Mouse (Mus musculus): ENCODE measurements around the gene Fsip1. TPM values are rescaled to one million over a fixed set of nuclear protein-coding genes. Genes with fewer than 3 reads are reported as not detected.

The Fsip1 gene
- polyA plus RNA-seq, 1 experiment from 2014 or later, result 1.0 TPM

DNA sequence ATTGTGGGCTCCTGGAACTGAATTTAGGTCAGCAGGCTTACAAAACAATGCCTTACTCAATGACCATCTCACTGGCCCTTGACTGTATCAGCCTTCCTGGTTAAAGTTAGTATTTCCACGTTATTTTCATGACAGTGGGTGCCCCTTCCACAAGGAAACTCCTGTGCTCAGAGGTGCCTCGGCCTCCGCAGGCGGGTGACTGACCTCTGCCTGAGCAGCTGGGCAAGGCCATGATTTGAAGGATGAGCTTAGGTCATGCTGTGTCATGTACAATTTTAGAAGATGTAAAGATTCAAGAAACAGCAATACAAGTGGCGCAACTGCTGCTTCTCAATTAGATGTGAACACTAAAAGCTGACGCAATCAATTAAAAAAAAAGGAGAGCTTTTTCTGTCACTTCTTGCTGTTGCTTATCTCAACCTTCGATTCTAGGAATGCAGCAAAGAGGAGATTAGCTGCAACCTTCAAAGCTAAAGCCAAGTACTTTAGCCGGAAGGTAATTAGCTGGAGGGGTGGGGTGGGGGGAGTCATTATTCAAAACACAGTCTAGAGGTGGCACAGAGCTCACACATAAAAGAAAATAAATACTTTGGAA, 50.7 kb downstream of the Fsip1 start:
- no peaks in the 10 kb centered on the region for H3K36me3 ChIP-seq (ENCODE audit: control insufficient read depth, insufficient read depth, low read length)
- DNase-seq (ENCODE audit: low spot score) (peak; percentile 29), ATAC-seq (ENCODE audit: low read depth) (no peak)
- no peaks in the 10 kb centered on the region for H3K27me3 ChIP-seq (replicated peaks; ENCODE audit: control insufficient read depth, insufficient read depth, low read length)
- H3K27ac ChIP-seq (replicated peaks; ENCODE audit: low read depth, low read length), result no peak overlapping the region
- H3K9ac ChIP-seq (ENCODE audit: low read depth, low read length), result no peak overlapping the region
- H3K9me3 ChIP-seq (ENCODE audit: control insufficient read depth, low read length), result no peaks in the 10 kb centered on the region
- no peak overlapping the region for H3K4me3 ChIP-seq (ENCODE audit: low read depth, low read length)
- peaks cover 13% of the 10 kb centered on the region for H3K4me1 ChIP-seq (ENCODE audit: control insufficient read depth, insufficient read depth, low read length)
- H3K4me2 ChIP-seq (ENCODE audit: low read depth, low read length), result no peak overlapping the region
- whole genome bisulfite sequencing, result 38% methylated on average over 8 of the region's 8 CpGs

DNA sequence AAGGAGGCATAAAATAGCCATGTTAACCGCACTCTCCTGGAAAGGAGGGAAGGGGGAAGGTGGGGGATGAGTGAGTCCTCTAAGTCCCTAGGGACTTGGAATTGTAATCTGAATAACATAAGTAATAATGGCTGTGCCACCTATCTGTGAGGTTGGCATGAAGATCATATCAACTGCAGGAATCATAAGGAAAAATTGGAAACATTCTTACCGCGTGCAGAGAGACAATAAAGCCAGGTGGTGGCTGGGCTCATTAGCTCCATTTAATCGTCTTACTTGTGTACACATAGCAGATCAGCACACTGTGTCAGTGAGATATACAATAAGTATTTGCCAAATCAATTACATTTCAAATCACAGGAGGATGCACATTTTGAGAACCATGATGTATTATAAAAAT, 52.1 kb downstream of the Fsip1 start:
- DNase-seq (ENCODE audit: low spot score), result no peak
- Histone ChIP-seq H3K9me3 (ENCODE audit: control insufficient read depth, low read length) (no peaks in the 10 kb centered on the region), H3K9ac (ENCODE audit: low read depth, low read length) (no peak overlapping the region), H3K4me1 (ENCODE audit: control insufficient read depth, insufficient read depth, low read length) (peaks cover 13% of the 10 kb centered on the region), H3K27ac (replicated peaks; ENCODE audit: low read depth, low read length) (no peak overlapping the region), H3K4me2 (ENCODE audit: low read depth, low read length) (no peak overlapping the region), H3K27me3 (replicated peaks; ENCODE audit: control insufficient read depth, insufficient read depth, low read length) (no peaks in the 10 kb centered on the region), H3K36me3 (ENCODE audit: control insufficient read depth, insufficient read depth, low read length) (no peaks in the 10 kb centered on the region), H3K4me3 (ENCODE audit: low read depth, low read length) (no peak overlapping the region)
- WGBS, result 78% methylated on average over 4 of the region's 4 CpGs
- no peak for ATAC-seq (ENCODE audit: low read depth)

DNA sequence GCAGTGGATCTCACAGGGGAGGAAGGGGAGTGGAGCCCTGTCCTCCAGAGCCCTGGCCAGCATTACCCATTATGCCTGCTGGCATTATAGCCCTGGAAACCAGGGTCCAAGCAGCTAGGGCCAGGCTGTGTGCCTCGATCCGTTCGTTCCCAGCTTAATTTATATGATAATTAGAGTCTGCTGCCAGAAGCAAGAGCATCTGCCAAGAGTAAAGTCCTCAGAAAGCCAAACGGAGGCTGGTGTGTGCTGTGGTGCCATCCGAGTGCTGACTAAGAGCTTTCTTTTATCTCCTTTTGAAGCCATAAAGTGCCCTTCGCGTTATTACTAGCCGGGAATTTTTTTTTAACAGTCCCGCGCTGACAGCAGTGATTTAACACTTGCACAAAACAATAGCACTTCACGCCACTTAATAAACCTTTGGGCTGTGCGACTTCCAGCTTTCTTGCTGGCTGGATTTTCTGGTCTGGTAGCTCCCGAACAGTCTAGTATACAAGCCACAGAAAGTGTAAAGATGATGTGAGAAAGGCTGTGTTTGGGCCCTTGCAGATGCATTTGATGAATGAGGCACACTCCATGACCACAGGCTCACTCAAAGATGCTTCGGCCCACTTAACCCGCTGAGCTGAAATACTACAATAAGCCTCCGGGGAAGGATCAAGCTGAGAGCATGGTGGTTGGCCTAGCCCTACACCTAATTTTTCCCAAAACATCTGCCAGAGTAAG, 52.9 kb downstream of the Fsip1 start:
- no peak overlapping the region for H3K9ac ChIP-seq (ENCODE audit: low read depth, low read length)
- WGBS, result 15% methylated on average over 16 of the region's 16 CpGs
- H3K27ac ChIP-seq (replicated peaks; ENCODE audit: low read depth, low read length), result no peak overlapping the region
- peak overlapping the region; percentile 26 for H3K4me2 ChIP-seq (ENCODE audit: low read depth, low read length)
- H3K36me3 ChIP-seq (ENCODE audit: control insufficient read depth, insufficient read depth, low read length), result no peaks in the 10 kb centered on the region
- ATAC-seq (ENCODE audit: low read depth), result peak; percentile 26
- peaks cover 13% of the 10 kb centered on the region for H3K4me1 ChIP-seq (ENCODE audit: control insufficient read depth, insufficient read depth, low read length)
- H3K27me3 ChIP-seq (replicated peaks; ENCODE audit: control insufficient read depth, insufficient read depth, low read length), result no peaks in the 10 kb centered on the region
- H3K9me3 ChIP-seq (ENCODE audit: control insufficient read depth, low read length), result no peaks in the 10 kb centered on the region
- H3K4me3 ChIP-seq (ENCODE audit: low read depth, low read length), result no peak overlapping the region
- DNase-seq (ENCODE audit: low spot score), result no peak

DNA sequence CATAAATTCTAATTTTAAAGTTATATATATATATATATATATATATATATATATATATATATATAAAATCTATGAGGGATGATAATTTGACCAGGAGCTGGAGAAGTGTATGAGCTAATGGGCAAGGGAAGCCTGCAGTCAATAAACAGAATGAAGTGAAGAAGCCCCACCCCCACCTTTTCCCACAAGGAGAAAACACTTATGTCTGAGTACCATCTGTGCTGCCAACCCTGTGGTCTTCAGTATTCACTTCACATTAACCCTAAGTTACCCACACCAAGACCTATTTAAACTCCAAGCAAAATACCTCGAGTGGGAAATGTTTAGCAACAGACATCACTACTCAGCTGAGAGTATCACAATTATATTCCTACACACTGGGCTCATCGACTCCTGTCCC, 53.8 kb downstream of the Fsip1 start:
- Histone ChIP-seq H3K4me3 (ENCODE audit: low read depth, low read length) (no peak overlapping the region), H3K9ac (ENCODE audit: low read depth, low read length) (no peak overlapping the region), H3K4me1 (ENCODE audit: control insufficient read depth, insufficient read depth, low read length) (peaks cover 13% of the 10 kb centered on the region), H3K9me3 (ENCODE audit: control insufficient read depth, low read length) (no peaks in the 10 kb centered on the region), H3K27me3 (replicated peaks; ENCODE audit: control insufficient read depth, insufficient read depth, low read length) (no peaks in the 10 kb centered on the region), H3K36me3 (ENCODE audit: control insufficient read depth, insufficient read depth, low read length) (no peaks in the 10 kb centered on the region), H3K4me2 (ENCODE audit: low read depth, low read length) (no peak overlapping the region), H3K27ac (replicated peaks; ENCODE audit: low read depth, low read length) (no peak overlapping the region)
- DNase-seq (ENCODE audit: low spot score) (no peak), ATAC-seq (ENCODE audit: low read depth) (no peak)
- 55% methylated on average over 2 of the region's 2 CpGs for WGBS

DNA sequence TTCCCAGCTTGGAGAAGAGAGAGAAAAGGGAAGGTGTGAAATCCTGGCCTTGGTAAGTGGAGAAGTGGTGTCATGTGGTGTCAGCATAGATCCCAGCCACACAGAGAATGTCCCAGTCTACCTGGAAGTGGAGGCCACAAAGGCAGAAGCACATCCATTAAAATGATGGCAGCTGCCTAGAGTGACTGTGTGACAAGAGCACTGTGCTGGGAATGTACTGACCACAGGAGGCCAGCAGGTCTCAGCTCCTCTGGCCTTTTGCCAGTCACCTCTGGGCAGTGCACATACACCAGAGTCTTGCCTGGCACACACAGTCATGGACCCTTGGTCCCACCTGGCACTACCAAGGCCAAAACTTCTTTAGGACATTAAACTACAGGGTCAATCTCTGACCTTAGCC, 54.8 kb downstream of the Fsip1 start:
- DNase-seq (ENCODE audit: low spot score) (no peak), ATAC-seq (ENCODE audit: low read depth) (no peak)
- Histone ChIP-seq H3K9me3 (ENCODE audit: control insufficient read depth, low read length) (no peaks in the 10 kb centered on the region), H3K27ac (replicated peaks; ENCODE audit: low read depth, low read length) (no peak overlapping the region), H3K9ac (ENCODE audit: low read depth, low read length) (no peak overlapping the region), H3K4me2 (ENCODE audit: low read depth, low read length) (no peak overlapping the region), H3K36me3 (ENCODE audit: control insufficient read depth, insufficient read depth, low read length) (no peaks in the 10 kb centered on the region), H3K27me3 (replicated peaks; ENCODE audit: control insufficient read depth, insufficient read depth, low read length) (no peaks in the 10 kb centered on the region), H3K4me1 (ENCODE audit: control insufficient read depth, insufficient read depth, low read length) (peaks cover 13% of the 10 kb centered on the region), H3K4me3 (ENCODE audit: low read depth, low read length) (no peak overlapping the region)

DNA sequence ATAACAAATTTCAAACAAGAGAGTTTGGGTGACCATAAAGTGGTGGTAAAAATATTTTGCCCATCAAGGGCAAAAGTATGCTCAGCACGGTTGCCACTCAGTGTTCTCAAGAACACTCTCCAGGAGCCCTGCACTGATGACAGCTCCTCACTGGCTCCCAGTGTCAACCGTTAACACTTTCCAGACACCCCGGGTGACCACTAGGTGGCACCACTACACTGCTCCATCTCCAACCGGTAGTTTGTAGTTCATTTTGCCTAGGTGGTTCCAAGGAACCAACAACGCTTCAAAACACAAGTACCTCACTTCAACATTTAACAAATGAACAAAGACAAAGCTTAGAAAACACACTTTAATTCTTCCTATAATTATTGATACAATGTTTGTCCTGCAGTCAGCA, 56.9 kb downstream of the Fsip1 start:
- Histone ChIP-seq H3K9ac (ENCODE audit: low read depth, low read length) (no peak overlapping the region), H3K27me3 (replicated peaks; ENCODE audit: control insufficient read depth, insufficient read depth, low read length) (no peaks in the 10 kb centered on the region), H3K27ac (replicated peaks; ENCODE audit: low read depth, low read length) (no peak overlapping the region), H3K4me3 (ENCODE audit: low read depth, low read length) (no peak overlapping the region), H3K36me3 (ENCODE audit: control insufficient read depth, insufficient read depth, low read length) (no peaks in the 10 kb centered on the region), H3K9me3 (ENCODE audit: control insufficient read depth, low read length) (no peaks in the 10 kb centered on the region), H3K4me1 (ENCODE audit: control insufficient read depth, insufficient read depth, low read length) (peaks cover 13% of the 10 kb centered on the region), H3K4me2 (ENCODE audit: low read depth, low read length) (no peak overlapping the region)
- peak; percentile 85 for DNase-seq (ENCODE audit: low spot score)
- peak; percentile 70 for ATAC-seq (ENCODE audit: low read depth)
- 12% methylated on average over 5 of the region's 5 CpGs for WGBS

DNA sequence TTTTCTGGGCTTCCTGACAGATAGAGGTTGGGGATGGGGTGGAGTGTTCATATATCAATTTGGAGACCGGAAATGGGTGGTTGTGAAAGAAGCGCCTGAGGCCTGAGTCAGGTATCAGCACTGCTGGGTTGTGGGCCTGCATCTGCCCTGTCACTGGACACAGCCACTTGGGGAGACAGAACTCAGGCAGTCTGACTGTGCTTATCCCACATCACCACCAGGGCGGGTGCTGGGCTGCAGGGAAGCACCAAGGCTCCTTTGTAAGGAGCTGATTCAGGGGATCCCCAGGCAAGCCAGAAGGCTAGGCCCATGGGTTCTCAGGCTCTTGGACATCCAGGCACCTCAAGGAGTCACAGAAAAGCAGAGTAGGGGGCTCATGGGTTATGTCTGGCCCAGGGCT, 59.8 kb downstream of the Fsip1 start:
- H3K9ac ChIP-seq (ENCODE audit: low read depth, low read length), result no peak overlapping the region
- no peaks in the 10 kb centered on the region for H3K27me3 ChIP-seq (replicated peaks; ENCODE audit: control insufficient read depth, insufficient read depth, low read length)
- no peaks in the 10 kb centered on the region for H3K4me1 ChIP-seq (ENCODE audit: control insufficient read depth, insufficient read depth, low read length)
- DNase-seq (ENCODE audit: low spot score) (no peak), ATAC-seq (ENCODE audit: low read depth) (no peak)
- H3K9me3 ChIP-seq (ENCODE audit: control insufficient read depth, low read length), result no peaks in the 10 kb centered on the region
- WGBS, result 80% methylated on average over 3 of the region's 3 CpGs
- H3K4me3 ChIP-seq (ENCODE audit: low read depth, low read length), result no peak overlapping the region
- H3K27ac ChIP-seq (replicated peaks; ENCODE audit: low read depth, low read length), result no peak overlapping the region
- no peak overlapping the region for H3K4me2 ChIP-seq (ENCODE audit: low read depth, low read length)
- no peaks in the 10 kb centered on the region for H3K36me3 ChIP-seq (ENCODE audit: control insufficient read depth, insufficient read depth, low read length)

DNA sequence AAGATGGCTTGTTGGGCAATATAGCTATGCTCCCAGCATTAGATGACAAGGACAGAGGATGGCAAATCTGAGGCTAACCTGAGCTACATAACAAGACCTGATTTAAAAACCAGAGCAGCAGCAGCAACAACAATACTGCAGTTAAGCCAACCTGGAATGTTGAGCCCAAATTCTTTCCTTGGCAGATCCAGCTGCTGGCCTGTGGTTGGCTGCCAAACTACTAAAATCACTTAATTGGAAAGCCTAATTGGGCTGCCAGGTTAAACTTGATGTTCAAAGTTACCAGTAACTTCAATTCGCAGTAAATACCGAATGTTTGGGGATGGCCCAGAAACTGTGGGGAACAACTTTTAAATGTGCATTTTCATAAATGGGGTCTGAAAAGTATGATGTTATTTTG, 74.6 kb downstream of the Fsip1 start:
- Histone ChIP-seq H3K36me3 (ENCODE audit: control insufficient read depth, insufficient read depth, low read length) (no peaks in the 10 kb centered on the region), H3K27ac (replicated peaks; ENCODE audit: low read depth, low read length) (no peak overlapping the region), H3K4me1 (ENCODE audit: control insufficient read depth, insufficient read depth, low read length) (peaks cover 6% of the 10 kb centered on the region), H3K27me3 (replicated peaks; ENCODE audit: control insufficient read depth, insufficient read depth, low read length) (no peaks in the 10 kb centered on the region), H3K9me3 (ENCODE audit: control insufficient read depth, low read length) (no peaks in the 10 kb centered on the region), H3K9ac (ENCODE audit: low read depth, low read length) (no peak overlapping the region), H3K4me3 (ENCODE audit: low read depth, low read length) (no peak overlapping the region), H3K4me2 (ENCODE audit: low read depth, low read length) (no peak overlapping the region)
- DNase-seq (ENCODE audit: low spot score) (no peak), ATAC-seq (ENCODE audit: low read depth) (no peak)
- 67% methylated on average over 2 of the region's 2 CpGs for WGBS

Measured in embryonic facial prominence, embryonic 14.5 days (tissue).